Mouse (Mus musculus) layer of hippocampus, adult 11-12 months (tissue): ENCODE measurements around the gene Nr6a1.

Experiments
- DNase-seq: peaks from one replicate; pipeline ENCODE4 v3.0.0; 2022; ENCODE audit warnings: low spot score

The Nr6a1 gene

GRCm38 (mm10) chr2:38712769-38713125, 214.7 kb downstream of the Nr6a1 start:
- no peak for DNase-seq

- no peak for DNase-seq
Observed at GRCm38 (mm10) chr2:38712076-38712768, 215.3 kb downstream of the Nr6a1 start.

GRCm38 (mm10) chr2:38711421-38711861, 216.0 kb downstream of the Nr6a1 start:
- no peak for DNase-seq

GRCm38 (mm10) chr2:38710304-38711241, 216.9 kb downstream of the Nr6a1 start:
- no peak for DNase-seq

DNA sequence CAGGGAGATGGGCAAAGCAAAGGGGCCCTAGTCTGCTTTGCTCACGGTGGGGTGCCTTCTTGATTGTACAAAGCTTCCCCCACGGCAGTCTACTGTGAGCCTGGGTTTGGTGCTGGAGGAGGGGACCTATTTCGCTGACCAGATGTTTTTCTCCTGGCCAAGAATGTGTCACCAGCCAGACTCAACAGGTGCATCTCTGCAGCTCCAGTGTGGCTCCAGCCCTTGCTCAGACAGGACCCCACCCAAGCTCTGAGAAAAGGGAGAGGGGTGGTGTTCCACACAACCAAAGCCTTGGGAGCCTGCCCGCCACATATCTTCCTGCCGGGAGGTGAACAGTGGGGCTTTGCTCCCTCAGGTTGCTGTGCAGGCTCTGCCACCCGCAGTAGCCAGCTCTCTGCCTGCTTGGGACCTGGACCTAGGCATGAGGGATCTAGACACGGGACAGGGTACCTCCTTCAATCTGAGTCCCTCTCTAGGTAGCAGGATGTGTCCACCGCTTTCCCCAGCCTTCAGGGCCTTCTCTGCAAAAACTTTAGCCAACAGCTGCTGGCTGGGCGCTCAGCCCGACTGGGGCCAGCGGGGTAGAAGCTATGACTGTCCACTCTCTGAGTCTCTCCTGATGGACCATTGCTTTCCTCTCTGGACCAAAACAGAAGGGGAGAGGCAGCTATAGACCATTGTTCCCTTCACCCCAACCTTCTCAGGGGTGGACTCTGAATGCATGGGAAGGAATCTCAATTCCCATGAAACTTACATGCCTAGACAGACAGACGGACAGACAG, 218.4 kb downstream of the Nr6a1 start:
- no peak for DNase-seq

- no peak for DNase-seq
Observed at GRCm38 (mm10) chr2:38706661-38707060, 220.8 kb downstream of the Nr6a1 start.

- no peak for DNase-seq
Observed at GRCm38 (mm10) chr2:38705036-38705435, 222.5 kb downstream of the Nr6a1 start.

GRCm38 (mm10) chr2:38704336-38704735, 223.2 kb downstream of the Nr6a1 start:
- no peak for DNase-seq

GRCm38 (mm10) chr2:38700177-38700576, 227.3 kb downstream of the Nr6a1 start:
- no peak for DNase-seq

- DNase-seq = no peak
Observed at GRCm38 (mm10) chr2:38698623-38699022, 228.9 kb downstream of the Nr6a1 start.

- DNase-seq = no peak
Observed at GRCm38 (mm10) chr2:38697128-38698120, 230.1 kb downstream of the Nr6a1 start.

- no peak for DNase-seq
Observed at GRCm38 (mm10) chr2:38695770-38696169, 231.7 kb downstream of the Nr6a1 start.

GRCm38 (mm10) chr2:38691542-38691941, 235.9 kb downstream of the Nr6a1 start:
- peak; percentile 28 for DNase-seq

DNA sequence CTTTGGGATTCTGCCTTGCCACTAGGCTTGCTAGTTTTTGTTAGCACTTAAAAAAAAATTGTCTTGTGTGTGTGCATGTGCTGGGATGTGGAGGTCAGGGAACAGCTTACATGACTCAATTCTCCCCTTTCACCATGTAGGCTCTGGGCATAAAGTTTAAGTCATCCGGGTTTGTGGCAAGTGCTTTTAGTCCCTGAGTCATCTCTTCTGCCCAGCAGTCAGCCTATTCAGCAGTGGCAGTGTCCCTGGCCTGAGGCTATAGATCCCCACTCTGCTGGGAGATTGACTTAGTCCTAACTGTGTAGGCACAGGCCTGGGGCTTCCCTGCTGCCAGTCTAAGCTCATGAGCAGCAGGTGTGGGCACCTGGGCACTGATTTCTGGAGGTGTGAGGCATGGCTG, 237.6 kb downstream of the Nr6a1 start:
- no peak for DNase-seq

DNA sequence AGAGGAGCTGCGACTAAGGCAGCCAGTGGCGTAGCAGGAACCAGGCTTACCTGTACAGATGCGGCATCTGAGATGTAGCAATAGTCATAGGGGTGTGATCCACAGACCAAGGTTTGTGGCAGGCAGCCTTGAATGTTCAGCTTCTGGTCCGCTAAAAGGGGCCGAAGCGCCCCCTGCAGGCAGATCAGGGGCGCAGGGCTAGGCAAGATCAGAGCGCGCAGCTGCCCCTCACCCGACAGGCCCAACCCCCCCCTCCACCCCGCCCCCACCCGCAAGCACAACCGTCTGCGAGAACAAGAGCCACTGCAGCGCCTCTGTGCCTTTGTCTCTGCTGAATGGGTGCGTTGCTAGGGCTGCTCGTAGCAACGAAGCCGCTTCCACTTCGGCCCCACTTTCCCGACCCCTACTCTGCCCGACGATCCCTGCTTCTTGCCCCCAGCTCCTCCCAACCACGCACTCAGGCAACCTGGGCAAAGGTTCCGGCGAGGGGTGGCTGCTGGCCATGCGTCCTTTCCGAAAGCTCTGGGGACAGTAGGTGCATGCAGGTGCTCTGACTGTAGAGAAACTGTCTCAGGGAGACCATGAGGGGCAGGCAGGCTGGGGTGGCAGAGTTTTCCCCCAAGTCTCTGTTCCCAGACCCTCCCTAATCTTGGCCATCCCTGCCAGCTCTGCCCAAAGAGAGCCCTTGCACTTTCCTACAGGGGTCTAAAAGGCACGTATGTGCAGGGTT, 238.5 kb downstream of the Nr6a1 start:
- peak; percentile 55 for DNase-seq

DNA sequence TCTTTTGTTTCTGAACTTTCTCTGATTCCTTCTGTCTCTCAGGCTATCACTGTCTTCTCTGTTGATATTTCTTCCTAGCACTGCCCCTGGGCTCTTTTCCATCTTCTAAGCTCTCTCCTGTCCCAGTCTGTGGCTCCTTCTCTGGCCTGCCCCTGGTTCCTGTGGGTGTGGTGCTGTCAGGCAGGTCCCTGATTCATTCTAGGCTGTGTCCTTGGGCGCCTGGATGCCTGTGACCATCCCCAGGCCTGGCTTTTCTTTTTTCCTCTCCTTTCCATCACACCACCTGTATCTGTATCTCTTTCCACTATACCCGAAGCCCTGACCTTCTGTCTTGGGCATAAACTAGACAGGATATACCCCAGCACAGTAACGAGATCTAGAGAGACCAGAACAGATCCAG, 241.7 kb downstream of the Nr6a1 start:
- no peak for DNase-seq

DNA sequence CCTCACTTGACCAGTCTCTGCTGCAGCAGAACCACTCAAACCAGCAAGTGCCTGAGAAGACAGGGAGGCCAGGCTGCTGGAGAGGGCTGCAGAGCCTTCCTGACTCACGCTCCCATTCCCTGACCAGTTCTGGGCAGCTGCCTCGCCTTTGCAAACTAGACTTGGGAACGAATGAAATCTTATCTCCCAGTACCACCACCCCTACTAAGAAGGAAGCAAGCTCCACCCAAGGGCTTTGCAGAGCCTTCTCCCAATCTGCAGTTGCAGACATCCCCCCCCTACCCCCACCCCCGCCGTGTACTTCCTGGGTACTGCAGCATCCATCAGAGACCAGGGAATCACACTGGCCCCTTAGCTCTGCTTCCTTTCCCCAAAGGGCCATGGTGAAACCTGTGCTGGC, 244.4 kb downstream of the Nr6a1 start:
- no peak for DNase-seq

DNA sequence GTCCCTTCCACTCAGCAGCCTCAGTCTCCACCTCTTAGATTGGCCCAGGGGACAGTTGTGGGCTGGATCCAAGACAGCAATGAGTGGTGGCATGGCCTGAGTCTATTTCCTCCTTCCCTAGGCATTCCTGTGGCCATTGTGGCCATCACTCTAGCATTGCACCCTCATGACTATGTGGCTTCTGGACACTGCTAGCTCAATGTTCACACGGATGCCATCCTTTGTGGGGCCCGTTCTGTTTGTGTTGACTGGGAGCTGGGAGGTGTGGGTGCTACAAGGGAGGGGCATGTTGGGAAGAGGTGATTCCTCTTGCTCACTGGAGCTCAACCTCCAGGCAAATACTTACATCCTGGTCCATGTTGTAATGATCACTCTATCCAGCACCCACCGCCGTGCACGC, 245.3 kb downstream of the Nr6a1 start:
- no peak for DNase-seq

- DNase-seq = no peak
Observed at GRCm38 (mm10) chr2:38678947-38679346, 248.5 kb downstream of the Nr6a1 start.

DNA sequence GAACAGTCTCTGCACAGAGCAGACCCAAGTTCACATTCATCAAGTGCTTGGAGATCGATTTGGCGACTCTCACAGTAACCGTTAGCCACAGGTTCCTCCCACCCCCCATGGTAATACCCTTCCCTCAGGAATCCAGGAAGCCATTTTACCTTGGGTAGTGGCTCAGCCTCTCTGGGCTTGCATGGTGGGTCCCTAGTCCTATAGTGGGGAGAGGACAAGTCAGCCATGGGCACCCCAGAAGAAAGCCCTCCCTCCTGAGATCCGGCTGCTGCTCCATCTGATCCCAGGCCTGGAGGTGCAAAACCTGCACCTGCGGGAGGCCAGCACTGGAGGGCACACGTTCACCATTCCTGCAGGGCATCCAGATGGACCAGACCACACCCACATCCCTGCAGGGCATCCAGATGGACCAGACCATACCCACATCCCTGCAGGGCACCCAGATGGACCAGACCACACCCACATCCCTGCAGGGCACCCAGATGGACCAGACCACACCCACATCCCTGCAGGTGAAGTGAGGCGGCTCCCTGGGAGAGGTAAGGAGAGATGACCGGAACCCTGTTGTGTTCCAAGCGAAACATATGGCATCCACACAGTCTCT, 252.0 kb downstream of the Nr6a1 start:
- DNase-seq = no peak
